Mouse (Mus musculus): ENCODE data around the gene Iqcj. TPM values are rescaled to one million over a fixed set of nuclear protein-coding genes. Genes with fewer than 3 reads are reported as not detected.
"Not testable (repeated sequence)": the region's sequence is repeated elsewhere in the genome, so short reads cannot be mapped to it uniquely, and the experiment has no call there.

Gene Iqcj
- polyA plus RNA-seq, 1 experiment from 2014 or later = not detected

GRCm38 (mm10) chr3:68096724-68097431 lies 204.9 kb downstream of the Iqcj start:
- Histone ChIP-seq H3K9ac (no peak overlapping the region), H3K36me3 (no peaks in the 10 kb centered on the region), H3K4me2 (no peak overlapping the region), H3K4me1 (no peaks in the 10 kb centered on the region), H3K4me3 (no peak overlapping the region), H3K9me3 (no peaks in the 10 kb centered on the region), H3K27ac (no peak overlapping the region), H3K27me3 (no peaks in the 10 kb centered on the region)
- ATAC-seq (ENCODE audit: insufficient number of reproducible peaks, insufficient read depth, low FRiP score, low TSS enrichment, low read depth) = no peak
- WGBS = 73% methylated on average over 4 of the region's 4 CpGs

GRCm38 (mm10) chr3:68099561-68099960 lies 207.5 kb downstream of the Iqcj start:
- not testable (repeated sequence) for H3K4me3 ChIP-seq; H3K4me1 ChIP-seq; H3K9me3 ChIP-seq; ATAC-seq (ENCODE audit: insufficient number of reproducible peaks, insufficient read depth, low FRiP score, low TSS enrichment, low read depth); H3K4me2 ChIP-seq; H3K9ac ChIP-seq; H3K36me3 ChIP-seq; H3K27me3 ChIP-seq; H3K27ac ChIP-seq
- WGBS = 86% methylated on average over 6 of the region's 6 CpGs

GRCm38 (mm10) chr3:68101343-68101742 lies 209.3 kb downstream of the Iqcj start:
- 60% methylated on average over 4 of the region's 4 CpGs for WGBS
- Histone ChIP-seq H3K27ac (no peak overlapping the region), H3K9me3 (no peaks in the 10 kb centered on the region)

GRCm38 (mm10) chr3:68105081-68105685 lies 213.2 kb downstream of the Iqcj start:
- no peak overlapping the region for H3K4me3 ChIP-seq
- no peak overlapping the region for H3K9ac ChIP-seq
- no peaks in the 10 kb centered on the region for H3K9me3 ChIP-seq
- no peak for ATAC-seq (ENCODE audit: insufficient number of reproducible peaks, insufficient read depth, low FRiP score, low TSS enrichment, low read depth)
- no peak overlapping the region for H3K4me2 ChIP-seq
- no peak overlapping the region for H3K27ac ChIP-seq
- H3K27me3 ChIP-seq = no peaks in the 10 kb centered on the region
- H3K36me3 ChIP-seq = no peaks in the 10 kb centered on the region
- WGBS = 66% methylated on average over 2 of the region's 2 CpGs
- no peaks in the 10 kb centered on the region for H3K4me1 ChIP-seq

More at GRCm38 (mm10) chr3:68101343-68101742, 209.3 kb downstream of the Iqcj start:
- Histone ChIP-seq H3K27me3 (no peaks in the 10 kb centered on the region), H3K9ac (no peak overlapping the region), H3K36me3 (no peaks in the 10 kb centered on the region), H3K4me2 (no peak overlapping the region), H3K4me3 (no peak overlapping the region), H3K4me1 (no peaks in the 10 kb centered on the region)
- no peak for ATAC-seq (ENCODE audit: insufficient number of reproducible peaks, insufficient read depth, low FRiP score, low TSS enrichment, low read depth)

Other genes starting within 250 kb of the Iqcj start
- not detected in 2 replicates for gene Iqschfp, start within 50 bp of the Iqcj start, polyA plus RNA-seq (2015; fragmentation: Nextera tagmentation; extraction: Ambion mirVana)
- gene Schip1, start 172.6 kb downstream of the Iqcj start, polyA plus RNA-seq (2015; fragmentation: Nextera tagmentation; extraction: Ambion mirVana) = 20.5 and 24.4 TPM in 2 replicates

All from embryonic facial prominence, embryonic 13.5 days (tissue).